Mouse (Mus musculus) intestine, embryonic 14.5 days (tissue): Measurements from ENCODE around the gene Tmem138. TPM values are rescaled to one million over a fixed set of nuclear protein-coding genes. Genes with fewer than 3 reads are reported as not detected.

Source experiments
- ATAC-seq: fragments of 200-750 bp; cut with Nextera tagmentation; replicated peaks from 2 replicates; pipeline ENCODE4 v1.8.0; 2017; ENCODE audit warnings: low read depth, moderate number of reproducible peaks, moderate TSS enrichment, moderate library complexity; ENCODE audit not compliant: low FRiP score, low TSS enrichment
- DNase-seq: peaks from one replicate; pipeline ENCODE4 v3.0.0-alpha.2; 2018; ENCODE audit warnings: low spot score
- H3K27ac ChIP-seq: fragments of 300-500 bp; sonication (generic); 2 replicates; pipeline ENCODE4 v1.5.1; 2014; ENCODE audit warnings: low read depth, mild to moderate bottlenecking, control low read depth
- H3K27me3 ChIP-seq: fragments of 300-500 bp; sonication (generic); replicated peaks from 2 replicates; pipeline ENCODE4 v1.6.1; 2014; ENCODE audit warnings: low read length, control low read depth; ENCODE audit not compliant: control insufficient read depth, insufficient read depth
- H3K36me3 ChIP-seq: fragments of 300-500 bp; sonication (generic); 2 replicates; pipeline ENCODE4 v1.6.1; 2014; ENCODE audit warnings: low read length, control low read depth; ENCODE audit not compliant: control insufficient read depth, insufficient read depth
- H3K4me1 ChIP-seq: fragments of 300-500 bp; sonication (generic); replicated peaks from 2 replicates; pipeline ENCODE4 v1.6.1; 2014; ENCODE audit warnings: low read length, control low read depth, mixed read lengths; ENCODE audit not compliant: control insufficient read depth, insufficient read depth
- H3K4me2 ChIP-seq: fragments of 300-500 bp; sonication (generic); 2 replicates; pipeline ENCODE4 v1.6.1; 2014; ENCODE audit warnings: low read length
- H3K4me3 ChIP-seq: fragments of 300-500 bp; sonication (generic); 2 replicates; pipeline ENCODE4 v1.5.1; 2014; ENCODE audit warnings: low read depth, low read length, control low read depth, mixed read lengths
- H3K9ac ChIP-seq: fragments of 300-500 bp; sonication (generic); 2 replicates; pipeline ENCODE4 v1.6.1; 2014; ENCODE audit warnings: mild to moderate bottlenecking, low read length
- H3K9me3 ChIP-seq: fragments of 300-500 bp; sonication (generic); 2 replicates; pipeline ENCODE4 v1.6.1; 2016; ENCODE audit warnings: low read length, control low read depth; ENCODE audit not compliant: control insufficient read depth
- WGBS: fragments of 180-500 bp; shearing (Covaris S2); extraction: QIAGEN DNeasy Blood & Tissue Kit; methylation state at CpG from one replicate; pipeline ENCODE4 v1.1.7; 2014; 5-methylcytosine and 5-hydroxymethylcytosine counted together
- polyA plus RNA-seq: library from polyadenylated mRNA; unstranded; fragments of >200 nt; fragmentation: Nextera tagmentation; extraction: Ambion mirVana; gene quantifications from 2 replicates; pipeline ENCODE4 v1.2.1, GENCODE M21; 2014

Tmem138 gene
- polyA plus RNA-seq, 1 experiment from 2014 or later = 35.9 TPM

DNA sequence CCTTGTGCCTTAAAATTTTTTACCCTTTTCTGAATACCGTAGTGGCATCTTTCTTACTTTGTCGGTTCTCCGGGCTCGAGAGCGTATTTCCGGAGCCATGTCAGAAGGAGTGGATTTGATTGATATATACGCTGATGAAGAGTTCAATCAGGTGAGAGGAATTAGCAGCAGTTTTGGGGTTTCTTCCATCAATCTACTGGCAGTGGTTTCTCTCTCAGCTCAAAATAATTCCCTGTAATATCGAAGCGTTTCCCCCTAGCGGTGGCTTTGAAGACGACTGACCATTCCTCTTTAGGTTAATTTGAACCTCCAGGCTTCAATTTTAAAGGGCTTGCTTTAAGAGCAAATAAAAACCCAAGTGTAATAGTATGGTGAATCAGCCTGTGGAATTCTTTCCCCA is 51.3 kb downstream of the Tmem138 start, which contains the start of gene Sdhaf2:
Gene Sdhaf2, minus strand, starts transcription at position 233 of the 400 bp plus-strand sequence.
- under 1% methylated on average over 11 of the region's 11 CpGs for WGBS
- peak within 1 kb of the TSS; percentile 98 for H3K27ac ChIP-seq
- H3K36me3 ChIP-seq = peaks cover 36% of the 10 kb centered on the region
- H3K27me3 ChIP-seq = no peaks in the 10 kb centered on the region
- peak within 1 kb of the TSS; percentile 96 for H3K4me3 ChIP-seq
- H3K9ac ChIP-seq = peak within 1 kb of the TSS; percentile 97
- ATAC-seq (no peak), DNase-seq (no peak)
- peak within 1 kb of the TSS; percentile 83 for H3K4me2 ChIP-seq
- no peaks in the 10 kb centered on the region for H3K9me3 ChIP-seq
- H3K4me1 ChIP-seq = peaks cover 20% of the 10 kb centered on the region

DNA sequence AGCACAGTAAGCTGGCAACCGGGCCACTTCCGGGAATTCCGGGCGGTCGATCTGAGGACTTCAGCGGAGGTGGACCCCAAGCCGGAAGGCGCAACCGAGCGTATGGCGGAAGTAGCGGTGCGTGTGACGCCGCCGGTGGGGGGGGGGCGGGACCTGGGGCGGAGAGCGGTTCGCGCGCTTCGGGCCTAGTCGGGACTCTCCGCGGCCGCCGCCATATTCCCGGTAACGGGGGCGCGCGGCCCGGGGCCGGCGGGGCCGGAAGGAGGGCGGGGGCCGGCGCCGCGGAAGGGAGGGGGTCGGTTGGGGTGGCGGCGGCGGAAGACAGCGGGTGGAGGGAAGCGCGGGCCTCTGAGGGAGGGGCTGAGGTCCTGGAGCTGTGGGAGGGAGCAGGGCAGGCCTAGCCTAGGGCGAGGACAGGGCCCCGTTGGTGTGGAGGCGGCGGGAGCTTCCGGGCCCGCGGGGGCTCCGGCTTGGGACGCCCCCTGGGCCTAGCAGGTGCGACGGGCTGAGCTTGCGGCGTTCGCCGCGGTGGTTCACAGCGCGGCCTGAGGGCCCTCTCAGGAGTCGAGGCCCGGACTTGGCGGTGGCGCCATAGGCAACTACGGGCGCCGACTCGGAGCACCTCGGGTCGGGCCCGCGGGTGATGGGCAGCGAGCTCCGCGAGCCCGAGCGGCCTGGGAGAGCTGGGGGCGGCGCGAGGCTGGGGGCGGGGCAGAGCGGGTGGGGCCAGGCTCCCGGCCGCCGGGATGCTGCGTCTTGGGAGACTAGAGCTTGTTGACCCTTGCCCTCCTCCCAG is 51.9 kb downstream of the Tmem138 start, which contains the start of gene Cpsf7:
Gene Cpsf7, plus strand, starts transcription at position 161 of the 796 bp plus-strand sequence.
- H3K9me3 ChIP-seq = no peaks in the 10 kb centered on the region
- peak; percentile 95 for ATAC-seq
- peak within 1 kb of the TSS; percentile 98 for H3K27ac ChIP-seq
- H3K27me3 ChIP-seq = no peaks in the 10 kb centered on the region
- DNase-seq = peak; percentile 95
- H3K4me3 ChIP-seq = peak within 1 kb of the TSS; percentile 96
- peaks cover 20% of the 10 kb centered on the region for H3K4me1 ChIP-seq
- peak within 1 kb of the TSS; percentile 83 for H3K4me2 ChIP-seq
- H3K36me3 ChIP-seq = peaks cover 30% of the 10 kb centered on the region
- peak within 1 kb of the TSS; percentile 97 for H3K9ac ChIP-seq
- 1% methylated on average over 69 of the region's 93 CpGs for WGBS

DNA sequence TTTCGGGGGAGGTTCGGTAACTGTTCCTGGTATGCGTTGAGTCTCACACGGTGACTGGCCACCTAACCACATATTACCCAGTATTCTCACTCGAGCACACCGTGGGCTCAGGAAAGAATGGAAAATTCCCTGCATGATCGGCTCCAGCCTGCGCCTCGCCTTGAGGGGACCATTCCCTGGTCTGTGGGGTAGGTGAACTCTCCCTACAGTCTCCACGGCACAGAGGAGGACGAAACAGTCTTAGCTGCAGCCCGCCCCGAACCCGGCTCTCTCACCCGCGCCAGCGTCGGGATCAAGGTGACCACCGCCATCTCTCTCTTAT is 52.4 kb downstream of the Tmem138 start:
- Histone ChIP-seq H3K4me1 (peaks cover 20% of the 10 kb centered on the region), H3K27ac (peak overlapping the region; percentile 98), H3K9me3 (no peaks in the 10 kb centered on the region), H3K4me3 (peak overlapping the region; percentile 96), H3K4me2 (peak overlapping the region; percentile 83), H3K36me3 (peaks cover 25% of the 10 kb centered on the region), H3K9ac (peak overlapping the region; percentile 97), H3K27me3 (no peaks in the 10 kb centered on the region)
- no peak for ATAC-seq
- WGBS = 1% methylated on average over 19 of the region's 19 CpGs
- DNase-seq = no peak

DNA sequence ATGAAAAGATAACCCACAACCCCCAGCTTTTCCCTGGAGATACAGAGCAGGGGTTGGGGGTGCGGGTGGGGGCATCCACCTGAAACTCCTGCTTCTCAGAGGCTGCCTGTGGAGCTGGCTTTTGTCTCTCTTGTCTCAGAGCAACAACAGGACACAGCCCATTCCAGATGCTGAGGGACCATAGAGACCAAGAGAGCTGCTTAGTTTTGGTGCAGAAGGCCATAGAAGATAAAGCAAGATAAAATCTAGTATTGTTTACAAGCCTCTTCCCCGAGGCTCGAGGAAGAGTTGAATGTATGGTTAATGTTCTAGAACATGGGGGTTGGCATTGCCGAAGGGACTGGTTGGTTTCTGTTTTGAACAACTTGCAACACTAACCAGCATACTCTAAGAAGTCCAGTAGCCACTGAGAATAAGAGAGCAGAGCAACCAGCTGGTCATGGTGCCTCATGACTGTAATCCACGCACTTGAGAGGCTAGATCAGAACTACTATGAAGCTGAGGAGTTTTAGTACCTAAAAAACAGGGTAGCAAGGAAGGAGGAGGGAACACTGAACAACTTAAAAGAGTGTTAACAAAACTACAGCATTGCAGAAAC is 53.6 kb downstream of the Tmem138 start:
- no peaks in the 10 kb centered on the region for H3K9me3 ChIP-seq
- H3K36me3 ChIP-seq = peaks cover 19% of the 10 kb centered on the region
- 70% methylated on average over 5 of the region's 5 CpGs for WGBS
- H3K4me1 ChIP-seq = peaks cover 20% of the 10 kb centered on the region
- ATAC-seq (no peak), DNase-seq (no peak)
- H3K4me2 ChIP-seq = peak overlapping the region; percentile 83
- no peaks in the 10 kb centered on the region for H3K27me3 ChIP-seq
- no peak overlapping the region for H3K27ac ChIP-seq
- peak overlapping the region; percentile 96; the same call in 1 of the 2 replicates for H3K4me3 ChIP-seq
- H3K9ac ChIP-seq = peak overlapping the region; percentile 97; the same call in 1 of the 2 replicates

DNA sequence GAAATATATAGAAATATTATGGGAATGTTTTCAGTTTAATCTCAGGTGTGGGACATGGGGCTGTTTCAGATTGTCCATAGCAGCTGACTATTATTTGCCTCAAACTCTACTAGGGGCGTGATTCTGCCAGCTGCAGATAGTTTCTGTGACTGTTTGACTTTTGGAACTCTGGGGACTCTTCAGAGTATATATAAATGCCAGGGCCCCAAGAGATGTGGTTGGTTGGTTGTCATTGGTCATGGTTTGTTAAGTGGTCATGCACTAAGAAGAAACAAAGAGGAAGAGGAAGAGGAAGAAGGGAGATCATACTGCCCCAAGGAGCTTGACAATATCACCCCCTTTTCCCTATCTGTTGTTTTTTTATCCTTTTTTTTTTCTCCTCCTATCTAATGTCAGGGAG is 55.2 kb downstream of the Tmem138 start:
- DNase-seq (no peak), ATAC-seq (no peak)
- no peak overlapping the region for H3K4me3 ChIP-seq
- no peaks in the 10 kb centered on the region for H3K9me3 ChIP-seq
- no peak overlapping the region for H3K27ac ChIP-seq
- no peak overlapping the region for H3K4me2 ChIP-seq
- no peak overlapping the region for H3K9ac ChIP-seq
- 84% methylated on average over 1 of the region's 1 CpGs for WGBS
- H3K36me3 ChIP-seq = peaks cover 17% of the 10 kb centered on the region
- H3K4me1 ChIP-seq = peaks cover 16% of the 10 kb centered on the region
- H3K27me3 ChIP-seq = no peaks in the 10 kb centered on the region

Other genes starting within 250 kb of the Tmem138 start
- 1.5 TPM in 2 replicates for gene Syt7, start 188.3 kb downstream of the Tmem138 start, polyA plus RNA-seq
- gene Lrrc10b, start 119.9 kb downstream of the Tmem138 start, polyA plus RNA-seq = 0.35 and 0.60 TPM in 2 replicates
- 0.14 TPM in 1 of 2 replicates, not detected in the other for gene Ppp1r32, start 94.4 kb downstream of the Tmem138 start, polyA plus RNA-seq
- gene Cpsf7, start 52.1 kb downstream of the Tmem138 start, polyA plus RNA-seq = 51.0 and 55.1 TPM in 2 replicates
- gene Sdhaf2, start 51.2 kb downstream of the Tmem138 start, polyA plus RNA-seq = 61.9 and 62.5 TPM in 2 replicates
- 46.0 and 46.9 TPM in 2 replicates for gene Tmem216, start 21.1 kb downstream of the Tmem138 start, polyA plus RNA-seq
- 18.0 and 19.4 TPM in 2 replicates for gene Cyb561a3, start 190 bp downstream of the Tmem138 start, polyA plus RNA-seq
- 324 and 358 TPM in 2 replicates for gene Ddb1, start 28.0 kb upstream of the Tmem138 start, polyA plus RNA-seq
- gene Tkfc, start 28.3 kb upstream of the Tmem138 start, polyA plus RNA-seq = 18.3 and 22.3 TPM in 2 replicates
- gene Vwce, start 56.9 kb upstream of the Tmem138 start, polyA plus RNA-seq = 1.5 and 2.8 TPM in 2 replicates
- 0.34 TPM in 1 of 2 replicates, not detected in the other for gene Pga5, start 100.7 kb upstream of the Tmem138 start, polyA plus RNA-seq
- 27.8 and 31.1 TPM in 2 replicates for gene Vps37c, start 111.4 kb upstream of the Tmem138 start, polyA plus RNA-seq
- 0.08 TPM in 1 of 2 replicates, not detected in the other for gene Cd5, start 161.6 kb upstream of the Tmem138 start, polyA plus RNA-seq